ENCODE assay signal across 25 mouse cellular contexts in genomic region chr3:63895786-63896185, GRCm38 (mm10). TPM values are rescaled to one million over a fixed set of nuclear protein-coding genes. Genes with fewer than 3 reads are reported as not detected.
A peak's percentile ranks its signal among the peaks of the same experiment; 100 is the strongest.
DNase-seq lines count a peak whose midpoint lies in the region; ATAC-seq and TF ChIP-seq lines count a peak whose summit lies in the region.
"Had no signal": no experiment of that assay in that cellular context is flagged by ENCODE, and none has a peak within 500 bp of the region (broad histone marks: within the 10 kb centered on the region; RNA-seq: fewer than 3 reads in every experiment).

No protein-coding gene starts in this region.

- no peak for ATAC-seq in hindbrain, postnatal 0 days
- peak; percentile 25; the same call in 1 of the 2 replicates for ATAC-seq in midbrain, embryonic 12.5 days (ENCODE audit: low FRiP score, low read depth)
- no peak for ATAC-seq in midbrain, embryonic 15.5 days (replicated peaks)
- no peak for ATAC-seq in hindbrain, embryonic 14.5 days (ENCODE audit: low FRiP score)
- no peak for ATAC-seq in neural tube, embryonic 13.5 days (ENCODE audit: low read depth)
- ATAC-seq: intestine, embryonic 15.5 days had no signal

- H3K27me3 ChIP-seq in hindbrain, embryonic 10.5 days (ENCODE audit: insufficient read depth, poor library complexity, severe bottlenecking) = no peaks in the 10 kb centered on the region
- no peaks in the 10 kb centered on the region for H3K27me3 ChIP-seq in hindbrain, postnatal 0 days (ENCODE audit: insufficient read depth, low read length)
- no peaks in the 10 kb centered on the region for H3K27me3 ChIP-seq in midbrain, embryonic 12.5 days
- H3K27me3 ChIP-seq in midbrain, embryonic 15.5 days (replicated peaks) = no peaks in the 10 kb centered on the region
- H3K27me3 ChIP-seq in hindbrain, embryonic 14.5 days (ENCODE audit: control insufficient read depth, insufficient read depth, low read length) = no peaks in the 10 kb centered on the region
- no peaks in the 10 kb centered on the region for H3K27me3 ChIP-seq in neural tube, embryonic 13.5 days
- H3K27me3 ChIP-seq: intestine, embryonic 15.5 days had no signal

- no peak overlapping the region for H3K4me2 ChIP-seq in hindbrain, postnatal 0 days (ENCODE audit: low read depth, low read length)
- H3K4me2 ChIP-seq in midbrain, embryonic 12.5 days (replicated peaks) = peak overlapping the region; percentile 76
- no peak overlapping the region for H3K4me2 ChIP-seq in midbrain, embryonic 15.5 days
- H3K4me2 ChIP-seq in hindbrain, embryonic 14.5 days (replicated peaks) = peak overlapping the region; percentile 64; the same call in 1 of the 2 replicates
- H3K4me2 ChIP-seq in neural tube, embryonic 13.5 days = peak overlapping the region; percentile 6; the same call in 1 of the 2 replicates
- H3K4me2 ChIP-seq: heart, embryonic 11.5 days; intestine, embryonic 15.5 days; limb, embryonic 12.5 days; liver, embryonic 11.5 days had no signal

- H3K9me3 ChIP-seq in hindbrain, embryonic 10.5 days = no peaks in the 10 kb centered on the region
- no peaks in the 10 kb centered on the region for H3K9me3 ChIP-seq in hindbrain, postnatal 0 days (ENCODE audit: low read length)
- H3K9me3 ChIP-seq in midbrain, embryonic 12.5 days = 0 out of 2 replicates have a peak, but pooled peaks cover 2% of the 10 kb centered on the region
- no peaks in the 10 kb centered on the region for H3K9me3 ChIP-seq in midbrain, embryonic 15.5 days
- H3K9me3 ChIP-seq in hindbrain, embryonic 14.5 days (ENCODE audit: control insufficient read depth, low read length) = no peaks in the 10 kb centered on the region
- no peaks in the 10 kb centered on the region for H3K9me3 ChIP-seq in neural tube, embryonic 13.5 days
- H3K9me3 ChIP-seq: embryonic facial prominence, embryonic 10.5 days; intestine, embryonic 15.5 days; limb, embryonic 12.5 days had no signal

- H3K4me3 ChIP-seq in hindbrain, embryonic 10.5 days = peak overlapping the region; percentile 81
- H3K4me3 ChIP-seq in hindbrain, postnatal 0 days (ENCODE audit: low read length) = no peak overlapping the region
- no peak overlapping the region for H3K4me3 ChIP-seq in midbrain, embryonic 12.5 days
- H3K4me3 ChIP-seq in midbrain, embryonic 15.5 days = no peak overlapping the region
- H3K4me3 ChIP-seq in hindbrain, embryonic 14.5 days (replicated peaks; ENCODE audit: low read length) = no peak overlapping the region
- no peak overlapping the region for H3K4me3 ChIP-seq in neural tube, embryonic 13.5 days
- H3K4me3 ChIP-seq: intestine, embryonic 15.5 days; limb, embryonic 12.5 days; myocyte had no signal

- H3K36me3 ChIP-seq in hindbrain, embryonic 10.5 days = peaks cover 8% of the 10 kb centered on the region
- H3K36me3 ChIP-seq in hindbrain, postnatal 0 days (ENCODE audit: insufficient read depth, low read length) = no peaks in the 10 kb centered on the region
- no peaks in the 10 kb centered on the region for H3K36me3 ChIP-seq in midbrain, embryonic 12.5 days
- no peaks in the 10 kb centered on the region for H3K36me3 ChIP-seq in midbrain, embryonic 15.5 days (replicated peaks)
- no peaks in the 10 kb centered on the region for H3K36me3 ChIP-seq in hindbrain, embryonic 14.5 days (replicated peaks; ENCODE audit: control insufficient read depth, insufficient read depth)
- no peaks in the 10 kb centered on the region for H3K36me3 ChIP-seq in neural tube, embryonic 13.5 days
- H3K36me3 ChIP-seq: intestine, embryonic 15.5 days; limb, embryonic 12.5 days had no signal

- no peak for TF ChIP-seq CTCF in hindbrain, postnatal 0 days (IDR thresholded peaks at IDR 0.05; ENCODE audit: low read depth)

- H3K4me1 ChIP-seq in hindbrain, embryonic 10.5 days (replicated peaks) = peaks cover 59% of the 10 kb centered on the region
- H3K4me1 ChIP-seq in hindbrain, postnatal 0 days (ENCODE audit: insufficient read depth, low read length) = 0 out of 2 replicates have a peak, but pooled peaks cover 6% of the 10 kb centered on the region
- H3K4me1 ChIP-seq in midbrain, embryonic 12.5 days = peaks cover 33% of the 10 kb centered on the region
- H3K4me1 ChIP-seq in midbrain, embryonic 15.5 days = peaks cover 28% of the 10 kb centered on the region
- peaks cover 9% of the 10 kb centered on the region for H3K4me1 ChIP-seq in hindbrain, embryonic 14.5 days (replicated peaks; ENCODE audit: control insufficient read depth, insufficient read depth, low read length)
- peaks cover 48% of the 10 kb centered on the region for H3K4me1 ChIP-seq in neural tube, embryonic 13.5 days (replicated peaks)
- H3K4me1 ChIP-seq: intestine, embryonic 15.5 days had no signal

- WGBS in hindbrain, embryonic 10.5 days = 38% methylated on average over 2 of the region's 2 CpGs
- 21% methylated on average over 2 of the region's 2 CpGs for WGBS in hindbrain, postnatal 0 days
- 20% methylated on average over 2 of the region's 2 CpGs for WGBS in midbrain, embryonic 12.5 days
- WGBS in midbrain, embryonic 15.5 days = 9% methylated on average over 2 of the region's 2 CpGs
- 10% methylated on average over 2 of the region's 2 CpGs for WGBS in hindbrain, embryonic 14.5 days
- WGBS in neural tube, embryonic 13.5 days = 9% methylated on average over 2 of the region's 2 CpGs

- no peak overlapping the region for H3K9ac ChIP-seq in hindbrain, postnatal 0 days (replicated peaks; ENCODE audit: low read length)
- H3K9ac ChIP-seq in midbrain, embryonic 12.5 days (replicated peaks) = no peak overlapping the region
- no peak overlapping the region for H3K9ac ChIP-seq in midbrain, embryonic 15.5 days
- no peak overlapping the region for H3K9ac ChIP-seq in hindbrain, embryonic 14.5 days
- no peak overlapping the region for H3K9ac ChIP-seq in neural tube, embryonic 13.5 days
- H3K9ac ChIP-seq: intestine, embryonic 15.5 days; limb, embryonic 12.5 days had no signal

- peak overlapping the region; percentile 82 for H3K27ac ChIP-seq in hindbrain, embryonic 10.5 days
- H3K27ac ChIP-seq in hindbrain, postnatal 0 days = no peak overlapping the region
- H3K27ac ChIP-seq in midbrain, embryonic 12.5 days (replicated peaks) = peak overlapping the region; percentile 54
- H3K27ac ChIP-seq in midbrain, embryonic 15.5 days = no peak overlapping the region
- H3K27ac ChIP-seq in hindbrain, embryonic 14.5 days = no peak overlapping the region
- H3K27ac ChIP-seq in neural tube, embryonic 13.5 days (replicated peaks) = peak overlapping the region; percentile 53
- H3K27ac ChIP-seq: embryonic facial prominence, embryonic 10.5 days; intestine, embryonic 15.5 days; limb, embryonic 12.5 days had no signal

- DNase-seq in hindbrain, embryonic 10.5 days (ENCODE audit: low spot score) = no peak
- no peak for DNase-seq in hindbrain, postnatal 0 days (ENCODE audit: low spot score)
- DNase-seq in hindbrain, embryonic 14.5 days (ENCODE audit: low spot score) = no peak
- no peak for DNase-seq in cerebellum, adult 11 months
- no peak for DNase-seq in adrenal gland, postnatal 4 days (ENCODE audit: low spot score in 2 of 2)
- DNase-seq: adrenal gland, adult 2 months; cerebellum, adult 2 months; cerebellum, postnatal 25 days; kidney, adult 8-10 months; kidney, postnatal 4 days; lung, adult 2 months; lung, postnatal 14 days; thymus, postnatal 25 days had no signal

RNA-seq across cellular contexts. Expression of gene Plch1, which starts 3.5 kb away (rescaled TPM):
- 28.4 and 32.4 TPM in 2 replicates for polyA plus RNA-seq in hindbrain, embryonic 10.5 days (2016; fragmentation: Nextera tagmentation; extraction: Ambion mirVana)
- total RNA-seq in hindbrain, postnatal 0 days (2014; rRNA removed) = 10.7 and 11.7 TPM in 2 replicates
- polyA plus RNA-seq in hindbrain, postnatal 0 days (2015; fragmentation: Nextera tagmentation; extraction: Ambion mirVana) = 3.7 and 4.1 TPM in 2 replicates
- 34.0 and 34.4 TPM in 2 replicates for polyA plus RNA-seq in midbrain, embryonic 12.5 days (2016; fragmentation: Nextera tagmentation; extraction: Ambion mirVana)
- 9.9 and 11.0 TPM in 2 replicates for polyA plus RNA-seq in midbrain, embryonic 15.5 days (2015; fragmentation: Nextera tagmentation; extraction: Ambion mirVana)
- 11.3 and 12.3 TPM in 2 replicates for polyA plus RNA-seq in hindbrain, embryonic 14.5 days (2014; fragmentation: Nextera tagmentation; extraction: Ambion mirVana)
- 10.2 and 10.7 TPM in 2 replicates for polyA plus RNA-seq in neural tube, embryonic 13.5 days (2015; fragmentation: Nextera tagmentation; extraction: Ambion mirVana)
- total RNA-seq in adrenal gland, postnatal 4 days (2021) = 1 to 10 TPM in 1 of 2 experiments, under 1 TPM in 1; 0.87 to 4.9 TPM
- total RNA-seq: adrenal gland, adult 2 months; granulocyte monocyte progenitor cell, adult 5-6 weeks; megakaryocyte, adult 5-6 weeks had no signal
- polyA plus RNA-seq: adrenal gland, adult 2 months; C2C12 had no signal

RNA-seq across cellular contexts. Expression of gene E130311K13Rik, which starts 33.5 kb away (rescaled TPM):
- 2.8 and 3.2 TPM in 2 replicates for polyA plus RNA-seq in hindbrain, embryonic 10.5 days (2016; fragmentation: Nextera tagmentation; extraction: Ambion mirVana)
- total RNA-seq in hindbrain, postnatal 0 days (2014; rRNA removed) = 6.4 and 9.5 TPM in 2 replicates
- polyA plus RNA-seq in hindbrain, postnatal 0 days (2015; fragmentation: Nextera tagmentation; extraction: Ambion mirVana) = 10.9 and 12.9 TPM in 2 replicates
- 3.6 and 3.8 TPM in 2 replicates for polyA plus RNA-seq in midbrain, embryonic 12.5 days (2016; fragmentation: Nextera tagmentation; extraction: Ambion mirVana)
- polyA plus RNA-seq in midbrain, embryonic 15.5 days (2015; fragmentation: Nextera tagmentation; extraction: Ambion mirVana) = 5.7 and 7.8 TPM in 2 replicates
- 6.2 and 7.5 TPM in 2 replicates for polyA plus RNA-seq in hindbrain, embryonic 14.5 days (2014; fragmentation: Nextera tagmentation; extraction: Ambion mirVana)
- polyA plus RNA-seq in neural tube, embryonic 13.5 days (2015; fragmentation: Nextera tagmentation; extraction: Ambion mirVana) = 5.6 and 5.9 TPM in 2 replicates
- total RNA-seq in adrenal gland, postnatal 4 days (2021) = 10 to 100 TPM; 14.3 to 15.1 TPM

Comparison
In these comparisons a context has a peak if more than half of its experiments do, and no peak if none do; other contexts are left out.
1. H3K27ac ChIP-seq: peak in hindbrain, embryonic 10.5 days (single experiment), midbrain, embryonic 12.5 days (single experiment) and neural tube, embryonic 13.5 days (single experiment); none in hindbrain, postnatal 0 days (single experiment), midbrain, embryonic 15.5 days (single experiment) and hindbrain, embryonic 14.5 days (single experiment).
2. H3K4me2 ChIP-seq: peak in midbrain, embryonic 12.5 days (single experiment), hindbrain, embryonic 14.5 days (single experiment) and neural tube, embryonic 13.5 days (single experiment); none in hindbrain, postnatal 0 days (single experiment) and midbrain, embryonic 15.5 days (single experiment).